Mouse (Mus musculus): ENCODE measurements around the gene Slc22a23. TPM values are rescaled to one million over a fixed set of nuclear protein-coding genes. Genes with fewer than 3 reads are reported as not detected.

Slc22a23 gene
- polyA plus RNA-seq, 1 experiment from 2014 or later = 7.0 TPM

DNA sequence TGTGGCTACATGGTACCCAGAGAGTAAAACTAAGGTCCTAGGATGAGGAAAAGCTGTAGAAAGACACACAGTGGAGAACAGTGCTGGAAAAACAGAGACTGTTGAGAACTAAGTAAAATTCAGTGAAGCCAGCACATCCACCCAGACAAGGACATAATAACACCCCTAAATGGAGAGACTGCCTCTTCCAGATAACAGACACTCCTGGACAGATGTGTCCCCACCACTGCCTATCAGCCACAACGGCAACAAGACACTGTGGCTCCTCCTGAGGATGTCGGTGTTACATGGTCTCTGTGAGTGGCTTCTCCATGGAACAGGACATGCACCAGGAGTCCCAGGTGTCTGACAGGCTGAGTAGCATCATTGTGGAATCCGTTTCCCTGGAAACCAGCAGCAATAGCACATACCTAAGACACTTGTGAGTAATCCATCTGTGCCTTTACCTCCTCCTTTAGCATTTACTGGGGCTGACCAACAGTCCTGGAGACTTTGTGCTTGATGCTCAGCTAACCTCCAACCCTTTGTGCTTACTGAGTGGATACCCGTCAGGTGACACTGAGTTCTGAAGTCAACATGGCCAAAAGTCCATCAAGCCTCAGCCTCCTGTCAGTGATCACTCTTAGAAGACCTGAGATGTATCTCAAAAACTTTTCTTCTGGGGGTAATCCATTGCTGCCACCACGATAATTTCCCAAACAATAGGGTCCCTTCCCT, 73.9 kb downstream of the Slc22a23 start:
- H3K4me3 ChIP-seq (ENCODE audit: low read depth, low read length) = no peak overlapping the region
- ATAC-seq (peak; percentile 80), DNase-seq (no peak)
- peaks cover 8% of the 10 kb centered on the region for H3K36me3 ChIP-seq (replicated peaks; ENCODE audit: insufficient read depth, low read length)
- no peaks in the 10 kb centered on the region for H3K9me3 ChIP-seq (ENCODE audit: low read length)
- peak overlapping the region; percentile 50 for H3K4me2 ChIP-seq (ENCODE audit: low read depth, low read length)
- no peaks in the 10 kb centered on the region for H3K27me3 ChIP-seq (ENCODE audit: insufficient read depth, low read length)
- peak overlapping the region; percentile 19 for H3K27ac ChIP-seq (ENCODE audit: low read depth)
- peaks cover 55% of the 10 kb centered on the region for H3K4me1 ChIP-seq (ENCODE audit: insufficient read depth)
- H3K9ac ChIP-seq (replicated peaks) = no peak overlapping the region
- TF ChIP-seq CTCF (IDR thresholded peaks at IDR 0.05; ENCODE audit: low read depth) = no peak
- peak; percentile 85 for TF ChIP-seq EP300 (IDR thresholded peaks at IDR 0.05; ENCODE audit: low read depth)
- 56% methylated on average over 5 of the region's 5 CpGs for WGBS (ENCODE audit: insufficient replicate concordance)

DNA sequence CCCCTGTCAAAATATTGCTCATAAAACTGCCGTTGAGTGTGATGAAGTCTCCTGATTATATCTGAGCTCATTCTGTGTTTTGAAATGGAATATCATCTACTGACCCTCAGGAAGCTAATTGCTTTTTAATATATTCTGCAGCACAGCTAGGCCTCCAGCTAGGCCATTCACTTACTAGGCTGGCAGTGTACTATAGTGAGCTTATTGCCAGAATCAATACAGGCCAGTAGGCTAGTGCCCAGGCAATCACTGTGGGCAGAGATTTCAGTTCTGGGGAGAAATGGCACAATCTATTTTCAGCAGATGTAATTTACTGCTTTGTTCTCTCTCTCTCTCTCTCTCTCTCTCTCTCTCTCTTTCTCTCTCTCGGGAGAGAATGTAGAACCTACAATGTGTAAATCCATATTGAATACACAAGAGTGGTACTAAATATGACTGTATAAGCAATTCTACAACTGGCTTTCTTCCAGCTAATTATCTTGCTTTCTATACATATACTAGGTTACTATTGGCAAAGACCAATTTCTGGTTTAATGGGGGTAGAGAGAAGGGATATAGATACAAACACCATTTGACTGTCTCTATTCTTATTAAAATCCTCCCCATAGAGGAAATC, 75.5 kb downstream of the Slc22a23 start:
- H3K9me3 ChIP-seq (ENCODE audit: low read length) = no peaks in the 10 kb centered on the region
- DNase-seq (no peak), ATAC-seq (no peak)
- H3K4me3 ChIP-seq (ENCODE audit: low read depth, low read length) = no peak overlapping the region
- no peak overlapping the region; the same call in 1 of the 2 replicates for H3K27ac ChIP-seq (ENCODE audit: low read depth)
- WGBS (ENCODE audit: insufficient replicate concordance) = 74% methylated on average over 2 of the region's 2 CpGs
- peaks cover 8% of the 10 kb centered on the region for H3K36me3 ChIP-seq (replicated peaks; ENCODE audit: insufficient read depth, low read length)
- H3K4me1 ChIP-seq (ENCODE audit: insufficient read depth) = peaks cover 52% of the 10 kb centered on the region
- no peaks in the 10 kb centered on the region for H3K27me3 ChIP-seq (ENCODE audit: insufficient read depth, low read length)
- TF ChIP-seq EP300 (IDR thresholded peaks at IDR 0.05; ENCODE audit: low read depth) (no peak), CTCF (IDR thresholded peaks at IDR 0.05; ENCODE audit: low read depth) (no peak)
- H3K9ac ChIP-seq (replicated peaks) = no peak overlapping the region
- no peak overlapping the region for H3K4me2 ChIP-seq (ENCODE audit: low read depth, low read length)

DNA sequence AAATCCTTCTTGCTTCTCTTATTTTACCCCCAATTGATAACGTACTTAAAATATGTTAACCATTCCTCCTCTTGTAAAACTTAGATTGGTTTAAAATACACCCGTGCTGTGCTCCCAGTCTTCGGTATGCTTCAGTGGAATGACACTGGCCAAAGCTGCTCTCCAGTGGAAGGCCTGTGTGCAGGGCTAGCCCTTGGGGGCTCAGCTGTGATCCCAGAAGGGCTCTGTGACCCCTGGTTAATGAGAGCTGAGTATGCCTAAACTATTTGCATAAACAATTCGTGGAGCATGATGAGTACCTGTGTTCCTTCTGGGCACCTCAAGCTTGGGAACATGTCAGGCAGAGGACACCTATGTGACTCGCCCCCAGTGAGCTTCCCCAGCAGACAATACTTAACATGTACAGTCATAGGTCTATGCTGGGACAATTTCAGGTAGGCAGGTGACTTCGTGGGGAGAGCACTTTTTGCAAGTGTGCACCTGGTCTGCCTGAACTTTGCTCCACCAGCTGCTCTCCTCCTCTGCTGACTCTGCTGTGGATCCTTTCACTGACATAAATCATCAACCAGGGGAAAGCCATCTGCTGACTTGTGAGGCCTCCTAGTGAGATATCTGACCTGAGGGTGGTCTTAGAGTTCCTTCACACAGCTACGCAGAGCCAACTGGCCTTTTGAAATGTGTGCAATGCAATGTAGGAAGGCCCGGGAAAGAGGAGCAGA, 77.9 kb downstream of the Slc22a23 start:
- H3K9me3 ChIP-seq (ENCODE audit: low read length) = no peaks in the 10 kb centered on the region

DNA sequence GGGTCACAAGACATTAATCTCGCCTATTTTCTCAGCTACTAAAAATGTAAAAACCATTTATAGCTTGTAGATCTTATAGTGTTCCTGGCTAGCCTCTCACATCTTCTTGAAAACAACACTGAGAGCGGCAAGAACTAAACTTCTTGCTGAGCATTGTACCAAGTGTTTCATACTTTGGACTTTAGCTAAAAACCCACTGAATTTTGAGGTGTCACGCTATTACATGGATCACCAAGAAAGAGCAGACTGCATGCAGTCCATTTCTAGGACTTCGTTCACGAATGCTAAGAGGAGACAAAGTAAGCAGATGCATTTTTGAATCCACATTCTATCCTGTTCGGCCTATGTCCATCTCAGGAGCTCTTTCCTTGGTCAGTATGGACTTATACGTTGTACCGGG, 78.9 kb downstream of the Slc22a23 start:
- 90% methylated on average over 8 of the region's 8 CpGs for WGBS (ENCODE audit: insufficient replicate concordance)
- ATAC-seq (no peak), DNase-seq (no peak)
- Histone ChIP-seq H3K4me3 (ENCODE audit: low read depth, low read length) (no peak overlapping the region), H3K27me3 (ENCODE audit: insufficient read depth, low read length) (no peaks in the 10 kb centered on the region), H3K36me3 (replicated peaks; ENCODE audit: insufficient read depth, low read length) (0 out of 2 replicates have a peak, but pooled peaks cover 3% of the 10 kb centered on the region), H3K9ac (replicated peaks) (no peak overlapping the region), H3K9me3 (ENCODE audit: low read length) (no peaks in the 10 kb centered on the region), H3K4me1 (ENCODE audit: insufficient read depth) (peaks cover 38% of the 10 kb centered on the region), H3K27ac (ENCODE audit: low read depth) (no peak overlapping the region), H3K4me2 (ENCODE audit: low read depth, low read length) (no peak overlapping the region)
- TF ChIP-seq EP300 (IDR thresholded peaks at IDR 0.05; ENCODE audit: low read depth) (no peak), CTCF (IDR thresholded peaks at IDR 0.05; ENCODE audit: low read depth) (no peak)

More for the DNA sequence above, 77.9 kb downstream of the Slc22a23 start:
- H3K4me2 ChIP-seq (ENCODE audit: low read depth, low read length) = no peak overlapping the region
- 0 out of 2 replicates have a peak, but pooled peaks cover 3% of the 10 kb centered on the region for H3K36me3 ChIP-seq (replicated peaks; ENCODE audit: insufficient read depth, low read length)
- H3K4me1 ChIP-seq (ENCODE audit: insufficient read depth) = peaks cover 49% of the 10 kb centered on the region
- DNase-seq = no peak
- ATAC-seq = no peak
- H3K27me3 ChIP-seq (ENCODE audit: insufficient read depth, low read length) = no peaks in the 10 kb centered on the region
- H3K27ac ChIP-seq (ENCODE audit: low read depth) = no peak overlapping the region
- H3K9ac ChIP-seq (replicated peaks) = no peak overlapping the region
- no peak overlapping the region for H3K4me3 ChIP-seq (ENCODE audit: low read depth, low read length)
- TF ChIP-seq EP300 (IDR thresholded peaks at IDR 0.05; ENCODE audit: low read depth) (no peak), CTCF (IDR thresholded peaks at IDR 0.05; ENCODE audit: low read depth) (no peak)
- 74% methylated on average over 8 of the region's 8 CpGs for WGBS (ENCODE audit: insufficient replicate concordance)

DNA sequence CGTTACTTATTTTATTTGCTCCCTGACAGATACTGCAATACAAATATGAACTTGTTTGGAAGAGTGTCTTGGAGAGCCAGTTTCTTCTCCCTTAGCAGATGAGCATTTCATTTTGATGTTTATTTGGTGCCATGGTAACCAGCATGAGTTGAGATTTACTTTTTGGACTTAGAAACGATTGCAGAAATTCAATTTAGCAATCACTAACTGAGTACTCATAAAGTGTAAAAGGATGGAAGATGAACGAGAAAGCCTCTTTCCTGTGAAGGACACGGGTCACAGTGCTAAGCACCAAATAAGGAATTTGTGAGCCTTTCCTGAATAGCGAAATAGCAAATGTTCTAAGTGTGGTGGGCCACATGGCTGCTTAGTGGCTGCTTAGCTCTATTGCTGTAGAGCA, 79.4 kb downstream of the Slc22a23 start:
- ATAC-seq = no peak
- Histone ChIP-seq H3K36me3 (replicated peaks; ENCODE audit: insufficient read depth, low read length) (0 out of 2 replicates have a peak, but pooled peaks cover 3% of the 10 kb centered on the region), H3K9ac (replicated peaks) (no peak overlapping the region)

DNA sequence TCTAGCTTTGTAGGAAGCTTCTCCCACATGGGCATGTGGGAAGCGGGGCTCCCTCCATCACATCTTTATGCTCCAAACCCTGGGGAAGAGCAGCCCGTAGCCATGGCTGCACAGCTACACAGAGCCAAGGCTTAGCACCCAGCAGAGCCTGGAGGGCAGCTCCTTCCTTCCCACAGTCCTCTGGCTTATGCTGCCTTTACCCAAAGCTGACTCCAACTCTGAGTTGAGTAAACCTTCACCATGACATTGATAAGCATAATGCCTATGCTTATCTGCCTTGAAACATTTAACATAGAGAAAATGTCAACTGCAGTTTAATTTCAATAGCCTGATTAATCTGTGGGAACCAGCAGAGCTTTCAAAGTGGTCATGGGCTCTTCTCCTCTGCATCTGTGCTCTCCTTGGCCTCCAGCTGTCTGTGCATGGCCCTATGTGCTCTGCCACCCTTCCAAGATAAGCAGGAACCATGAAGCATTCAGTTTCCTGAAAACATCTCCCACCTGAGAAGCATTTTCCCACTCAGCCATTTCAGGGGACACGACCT, 79.9 kb downstream of the Slc22a23 start:
- ATAC-seq = peak; percentile 75

More for the DNA sequence above, 79.4 kb downstream of the Slc22a23 start:
- H3K4me1 ChIP-seq (ENCODE audit: insufficient read depth) = peaks cover 35% of the 10 kb centered on the region
- WGBS (ENCODE audit: insufficient replicate concordance) = 60% methylated on average over 5 of the region's 5 CpGs
- no peaks in the 10 kb centered on the region for H3K27me3 ChIP-seq (ENCODE audit: insufficient read depth, low read length)
- H3K9me3 ChIP-seq (ENCODE audit: low read length) = no peaks in the 10 kb centered on the region
- no peak for DNase-seq
- TF ChIP-seq CTCF (IDR thresholded peaks at IDR 0.05; ENCODE audit: low read depth) = no peak
- TF ChIP-seq EP300 (IDR thresholded peaks at IDR 0.05; ENCODE audit: low read depth) = no peak
- no peak overlapping the region for H3K27ac ChIP-seq (ENCODE audit: low read depth)
- H3K4me2 ChIP-seq (ENCODE audit: low read depth, low read length) = no peak overlapping the region
- no peak overlapping the region for H3K4me3 ChIP-seq (ENCODE audit: low read depth, low read length)

More for the DNA sequence above, 79.9 kb downstream of the Slc22a23 start:
- Histone ChIP-seq H3K27me3 (ENCODE audit: insufficient read depth, low read length) (no peaks in the 10 kb centered on the region), H3K4me2 (ENCODE audit: low read depth, low read length) (no peak overlapping the region), H3K9me3 (ENCODE audit: low read length) (no peaks in the 10 kb centered on the region), H3K4me3 (ENCODE audit: low read depth, low read length) (no peak overlapping the region), H3K9ac (replicated peaks) (no peak overlapping the region), H3K36me3 (replicated peaks; ENCODE audit: insufficient read depth, low read length) (0 out of 2 replicates have a peak, but pooled peaks cover 3% of the 10 kb centered on the region), H3K4me1 (ENCODE audit: insufficient read depth) (peaks cover 31% of the 10 kb centered on the region), H3K27ac (ENCODE audit: low read depth) (no peak overlapping the region)
- TF ChIP-seq EP300 (IDR thresholded peaks at IDR 0.05; ENCODE audit: low read depth) (peak; percentile 78; the same call in 1 of the 2 replicates), CTCF (IDR thresholded peaks at IDR 0.05; ENCODE audit: low read depth) (no peak)
- no peak for DNase-seq
- 78% methylated on average over 3 of the region's 3 CpGs for WGBS (ENCODE audit: insufficient replicate concordance)
